Mouse (Mus musculus) limb, embryonic 15.5 days (tissue): ENCODE measurements around the gene Ermn. TPM values are rescaled to one million over a fixed set of nuclear protein-coding genes. Genes with fewer than 3 reads are reported as not detected.

Experiments used
- ATAC-seq: fragments of 200-750 bp; cut with Nextera tagmentation; 2 replicates; pipeline ENCODE4 v1.8.0; 2017; ENCODE audit warnings: low read depth, moderate TSS enrichment; ENCODE audit not compliant: insufficient number of reproducible peaks, low FRiP score, low TSS enrichment
- H3K27ac ChIP-seq: fragments of 300-500 bp; sonication (generic); 2 replicates; pipeline ENCODE4 v1.5.1; 2015; ENCODE audit warnings: moderate library complexity, mild to moderate bottlenecking, inconsistent platforms
- H3K27me3 ChIP-seq: fragments of 300-500 bp; sonication (generic); 2 replicates; pipeline ENCODE4 v1.6.1; 2015; ENCODE audit warnings: inconsistent platforms
- H3K36me3 ChIP-seq: fragments of 300-500 bp; sonication (generic); 2 replicates; pipeline ENCODE4 v1.6.1; 2015; ENCODE audit warnings: inconsistent platforms
- H3K4me1 ChIP-seq: fragments of 300-500 bp; sonication (generic); 2 replicates; pipeline ENCODE4 v1.6.1; 2015; ENCODE audit warnings: inconsistent platforms
- H3K4me2 ChIP-seq: fragments of 300-500 bp; sonication (generic); 2 replicates; pipeline ENCODE4 v1.6.1; 2015; ENCODE audit warnings: mild to moderate bottlenecking, inconsistent platforms
- H3K4me3 ChIP-seq: fragments of 300-500 bp; sonication (generic); 2 replicates; pipeline ENCODE4 v1.5.1; 2015; ENCODE audit warnings: mild to moderate bottlenecking, inconsistent platforms
- H3K9ac ChIP-seq: fragments of 300-500 bp; sonication (generic); 2 replicates; pipeline ENCODE4 v1.6.1; 2015; ENCODE audit warnings: inconsistent platforms
- H3K9me3 ChIP-seq: fragments of 300-500 bp; sonication (generic); 2 replicates; pipeline ENCODE4 v1.6.1; 2016; ENCODE audit warnings: inconsistent platforms
- WGBS: fragments of 180-500 bp; shearing (Covaris S2); methylation state at CpG from one replicate; pipeline ENCODE4 v1.1.7; 2015; 5-methylcytosine and 5-hydroxymethylcytosine counted together
- polyA plus RNA-seq: library from polyadenylated mRNA; unstranded; fragments of >200 nt; fragmentation: Nextera tagmentation; extraction: Ambion mirVana; gene quantifications from 2 replicates; pipeline ENCODE4 v1.2.1, GENCODE M21; 2015

The Ermn gene
- 0.12 and 0.19 TPM in 2 replicates for polyA plus RNA-seq

- Histone ChIP-seq H3K27me3 (no peaks in the 10 kb centered on the region), H3K4me2 (no peak within 1 kb of the TSS), H3K9me3 (no peaks in the 10 kb centered on the region), H3K36me3 (no peaks in the 10 kb centered on the region), H3K4me3 (no peak within 1 kb of the TSS), H3K4me1 (no peaks in the 10 kb centered on the region), H3K9ac (no peak within 1 kb of the TSS), H3K27ac (no peak within 1 kb of the TSS)
- 42% methylated on average over 7 of the region's 7 CpGs for WGBS
- ATAC-seq: no peak
These were observed at the start of gene Ermn for GRCm38 (mm10) chr2:58052821-58053581. Gene Ermn (minus strand): TSS chr2:58052864.

GRCm38 (mm10) chr2:58094818-58095217 lies 42.2 kb upstream of the Ermn start:
- H3K4me3 ChIP-seq: no peak overlapping the region
- H3K27me3 ChIP-seq: no peaks in the 10 kb centered on the region
- no peaks in the 10 kb centered on the region for H3K9me3 ChIP-seq
- no peak for ATAC-seq
- H3K4me2 ChIP-seq: no peak overlapping the region
- H3K36me3 ChIP-seq: no peaks in the 10 kb centered on the region
- no peaks in the 10 kb centered on the region for H3K4me1 ChIP-seq
- H3K27ac ChIP-seq: no peak overlapping the region
- whole genome bisulfite sequencing: 40% methylated on average over 1 of the region's 1 CpGs
- no peak overlapping the region for H3K9ac ChIP-seq

- no peak overlapping the region for H3K9ac ChIP-seq
- no peak for ATAC-seq
- no peak overlapping the region for H3K4me3 ChIP-seq
- H3K36me3 ChIP-seq: no peaks in the 10 kb centered on the region
- H3K9me3 ChIP-seq: no peaks in the 10 kb centered on the region
- no peaks in the 10 kb centered on the region for H3K4me1 ChIP-seq
- 89% methylated on average over 1 of the region's 1 CpGs for WGBS
- H3K27me3 ChIP-seq: no peaks in the 10 kb centered on the region
- no peak overlapping the region for H3K4me2 ChIP-seq
- H3K27ac ChIP-seq: no peak overlapping the region
These were observed 33.8 kb upstream of the Ermn start for GRCm38 (mm10) chr2:58086420-58086819.

- no peak overlapping the region for H3K4me3 ChIP-seq
- no peak overlapping the region for H3K9ac ChIP-seq
- no peaks in the 10 kb centered on the region for H3K27me3 ChIP-seq
- H3K36me3 ChIP-seq: no peaks in the 10 kb centered on the region
- ATAC-seq: no peak
- H3K27ac ChIP-seq: no peak overlapping the region
- WGBS: 45% methylated on average over 1 of the region's 1 CpGs
- H3K9me3 ChIP-seq: no peaks in the 10 kb centered on the region
- no peaks in the 10 kb centered on the region for H3K4me1 ChIP-seq
- no peak overlapping the region for H3K4me2 ChIP-seq
These were observed 27.2 kb upstream of the Ermn start for GRCm38 (mm10) chr2:58079849-58080248.

- no peaks in the 10 kb centered on the region for H3K4me1 ChIP-seq
- ATAC-seq: no peak
- H3K27me3 ChIP-seq: no peaks in the 10 kb centered on the region
- no peak overlapping the region for H3K4me2 ChIP-seq
- no peak overlapping the region for H3K9ac ChIP-seq
- no peaks in the 10 kb centered on the region for H3K9me3 ChIP-seq
- H3K4me3 ChIP-seq: no peak overlapping the region
- no peak overlapping the region for H3K27ac ChIP-seq
- H3K36me3 ChIP-seq: no peaks in the 10 kb centered on the region
These were observed 2.7 kb upstream of the Ermn start for GRCm38 (mm10) chr2:58055383-58055782.

- Histone ChIP-seq H3K27me3 (no peaks in the 10 kb centered on the region), H3K27ac (no peak overlapping the region), H3K36me3 (no peaks in the 10 kb centered on the region), H3K4me3 (no peak overlapping the region), H3K9ac (no peak overlapping the region), H3K4me2 (no peak overlapping the region), H3K4me1 (no peaks in the 10 kb centered on the region), H3K9me3 (no peaks in the 10 kb centered on the region)
- ATAC-seq: no peak
- WGBS: 76% methylated on average over 7 of the region's 7 CpGs
These were observed 10.8 kb downstream of the Ermn start for GRCm38 (mm10) chr2:58041867-58042266.

GRCm38 (mm10) chr2:58036926-58037325 lies 15.7 kb downstream of the Ermn start:
- no peak for ATAC-seq
- no peaks in the 10 kb centered on the region for H3K4me1 ChIP-seq
- 90% methylated on average over 2 of the region's 2 CpGs for WGBS
- H3K9me3 ChIP-seq: no peaks in the 10 kb centered on the region
- no peaks in the 10 kb centered on the region for H3K27me3 ChIP-seq
- no peak overlapping the region for H3K27ac ChIP-seq
- no peak overlapping the region for H3K4me3 ChIP-seq
- no peaks in the 10 kb centered on the region for H3K36me3 ChIP-seq
- H3K9ac ChIP-seq: no peak overlapping the region
- H3K4me2 ChIP-seq: no peak overlapping the region

GRCm38 (mm10) chr2:58035635-58036034 lies 17.0 kb downstream of the Ermn start:
- 80% methylated on average over 4 of the region's 4 CpGs for WGBS
- Histone ChIP-seq H3K9ac (no peak overlapping the region), H3K9me3 (no peaks in the 10 kb centered on the region), H3K27ac (no peak overlapping the region), H3K4me2 (no peak overlapping the region), H3K4me3 (no peak overlapping the region), H3K27me3 (no peaks in the 10 kb centered on the region), H3K36me3 (no peaks in the 10 kb centered on the region), H3K4me1 (no peaks in the 10 kb centered on the region)
- no peak for ATAC-seq

- ATAC-seq: no peak
- H3K27me3 ChIP-seq: no peaks in the 10 kb centered on the region
- H3K27ac ChIP-seq: no peak overlapping the region
- 68% methylated on average over 3 of the region's 3 CpGs for WGBS
- no peaks in the 10 kb centered on the region for H3K36me3 ChIP-seq
- H3K4me1 ChIP-seq: no peaks in the 10 kb centered on the region
- H3K4me3 ChIP-seq: no peak overlapping the region
- no peak overlapping the region for H3K4me2 ChIP-seq
- no peaks in the 10 kb centered on the region for H3K9me3 ChIP-seq
- H3K9ac ChIP-seq: no peak overlapping the region
These were observed 21.2 kb downstream of the Ermn start for GRCm38 (mm10) chr2:58031431-58031830.

- H3K4me2 ChIP-seq: no peak overlapping the region
- H3K27ac ChIP-seq: no peak overlapping the region
- H3K9me3 ChIP-seq: no peaks in the 10 kb centered on the region
- H3K4me3 ChIP-seq: no peak overlapping the region
- no peaks in the 10 kb centered on the region for H3K27me3 ChIP-seq
- WGBS: 24% methylated on average over 7 of the region's 7 CpGs
- no peak for ATAC-seq
- no peaks in the 10 kb centered on the region for H3K4me1 ChIP-seq
- no peak overlapping the region for H3K9ac ChIP-seq
- H3K36me3 ChIP-seq: no peaks in the 10 kb centered on the region
These were observed 23.3 kb downstream of the Ermn start for GRCm38 (mm10) chr2:58029404-58029803.

GRCm38 (mm10) chr2:58026740-58027139 lies 25.9 kb downstream of the Ermn start:
- Histone ChIP-seq H3K4me2 (no peak overlapping the region), H3K4me3 (no peak overlapping the region), H3K9ac (no peak overlapping the region), H3K27ac (no peak overlapping the region), H3K36me3 (no peaks in the 10 kb centered on the region), H3K27me3 (no peaks in the 10 kb centered on the region), H3K9me3 (no peaks in the 10 kb centered on the region), H3K4me1 (no peaks in the 10 kb centered on the region)
- 80% methylated on average over 5 of the region's 5 CpGs for WGBS
- no peak for ATAC-seq

GRCm38 (mm10) chr2:58023556-58023955 lies 29.1 kb downstream of the Ermn start:
- no peaks in the 10 kb centered on the region for H3K36me3 ChIP-seq
- H3K4me1 ChIP-seq: no peaks in the 10 kb centered on the region
- no peaks in the 10 kb centered on the region for H3K27me3 ChIP-seq
- WGBS: 75% methylated on average over 6 of the region's 6 CpGs
- no peak overlapping the region for H3K4me2 ChIP-seq
- H3K27ac ChIP-seq: no peak overlapping the region
- no peak for ATAC-seq
- H3K9me3 ChIP-seq: no peaks in the 10 kb centered on the region
- H3K4me3 ChIP-seq: no peak overlapping the region
- H3K9ac ChIP-seq: no peak overlapping the region

GRCm38 (mm10) chr2:58007081-58007480 lies 45.6 kb downstream of the Ermn start:
- no peaks in the 10 kb centered on the region for H3K36me3 ChIP-seq
- ATAC-seq: no peak
- H3K4me3 ChIP-seq: no peak overlapping the region
- 86% methylated on average over 5 of the region's 5 CpGs for WGBS
- no peaks in the 10 kb centered on the region for H3K9me3 ChIP-seq
- no peaks in the 10 kb centered on the region for H3K27me3 ChIP-seq
- H3K9ac ChIP-seq: no peak overlapping the region
- H3K27ac ChIP-seq: no peak overlapping the region
- H3K4me1 ChIP-seq: no peaks in the 10 kb centered on the region
- no peak overlapping the region for H3K4me2 ChIP-seq
